Mouse (Mus musculus) spleen, adult 2 months (tissue): ENCODE data around the gene Pik3ca.

Source experiments
- CTCF ChIP-seq: fragments of 200-500 bp; IDR thresholded peaks from 2 replicates; pipeline ENCODE4 v1.5.1; 2011; ENCODE audit warnings: mild to moderate bottlenecking, inconsistent platforms; ENCODE audit not compliant: insufficient read depth, insufficient read length, insufficient replicate concordance; ENCODE audit errors: extremely low read depth
- POLR2A ChIP-seq: fragments of 200-500 bp; IDR thresholded peaks from 2 replicates; pipeline ENCODE4 v1.6.1; 2011; ENCODE audit warnings: low read depth, low read length, inconsistent platforms

- no peak for TF ChIP-seq CTCF
- no peak for TF ChIP-seq POLR2A
These were observed 57.0 kb downstream of the Pik3ca start for GRCm38 (mm10) chr3:32454329-32455021.
